Mouse (Mus musculus): ENCODE measurements at regions not wholly inside any gene's neighbourhood (a gene's known extent, or its start where the extent isn't known, plus 50 kb on each side); places are given as distances from the start of the nearest gene placed in this dataset.

- no peak for TF ChIP-seq CTCF (IDR thresholded peaks at IDR 0.05; ENCODE audit: low read depth)
- Histone ChIP-seq H3K9ac (replicated peaks; ENCODE audit: low read length) (no peak overlapping the region), H3K27me3 (ENCODE audit: insufficient read depth, low read length) (no peaks in the 10 kb centered on the region), H3K4me2 (ENCODE audit: low read depth, low read length) (no peak overlapping the region), H3K4me1 (ENCODE audit: insufficient read depth, low read length) (no peaks in the 10 kb centered on the region), H3K4me3 (ENCODE audit: low read length) (no peak overlapping the region), H3K9me3 (ENCODE audit: low read length) (no peaks in the 10 kb centered on the region), H3K27ac (0 out of 2 replicates have a peak overlapping the region, but pooled peaks have one; percentile 3), H3K36me3 (ENCODE audit: insufficient read depth, low read length) (no peaks in the 10 kb centered on the region)
- DNase-seq (ENCODE audit: low spot score) = peak; percentile 71
- 17% methylated on average over 5 of the region's 5 CpGs for WGBS
- peak; percentile 79 for ATAC-seq
Measured at GRCm38 (mm10) chr1:61531487-61531886, 107.1 kb upstream of the Pard3b start.

GRCm38 (mm10) chr1:61540081-61540480 lies 98.5 kb upstream of the Pard3b start:
- Histone ChIP-seq H3K36me3 (ENCODE audit: insufficient read depth, low read length) (no peaks in the 10 kb centered on the region), H3K4me1 (ENCODE audit: insufficient read depth, low read length) (no peaks in the 10 kb centered on the region), H3K27me3 (ENCODE audit: insufficient read depth, low read length) (no peaks in the 10 kb centered on the region), H3K4me2 (ENCODE audit: low read depth, low read length) (no peak overlapping the region), H3K9me3 (ENCODE audit: low read length) (no peaks in the 10 kb centered on the region), H3K9ac (replicated peaks; ENCODE audit: low read length) (no peak overlapping the region), H3K4me3 (ENCODE audit: low read length) (no peak overlapping the region), H3K27ac (no peak overlapping the region)
- no peak for DNase-seq (ENCODE audit: low spot score)
- no peak for TF ChIP-seq CTCF (IDR thresholded peaks at IDR 0.05; ENCODE audit: low read depth)
- WGBS = 78% methylated on average over 3 of the region's 3 CpGs
- ATAC-seq = no peak

- 92% methylated on average over 4 of the region's 4 CpGs for WGBS
Measured at GRCm38 (mm10) chr1:61541166-61541565, 97.5 kb upstream of the Pard3b start.

GRCm38 (mm10) chr1:61552577-61553517 lies 85.8 kb upstream of the Pard3b start:
- 44% methylated on average over 21 of the region's 21 CpGs for WGBS
- no peak overlapping the region for H3K4me3 ChIP-seq (ENCODE audit: low read length)
- ATAC-seq = 0 out of 2 replicates have a peak, but pooled peaks have one; percentile 47
- H3K9me3 ChIP-seq (ENCODE audit: low read length) = no peaks in the 10 kb centered on the region
- no peaks in the 10 kb centered on the region for H3K4me1 ChIP-seq (ENCODE audit: insufficient read depth, low read length)
- H3K4me2 ChIP-seq (ENCODE audit: low read depth, low read length) = peak overlapping the region; percentile 41
- peak; percentile 85 for DNase-seq (ENCODE audit: low spot score)
- TF ChIP-seq CTCF (IDR thresholded peaks at IDR 0.05; ENCODE audit: low read depth) = no peak
- no peaks in the 10 kb centered on the region for H3K27me3 ChIP-seq (ENCODE audit: insufficient read depth, low read length)
- no peaks in the 10 kb centered on the region for H3K36me3 ChIP-seq (ENCODE audit: insufficient read depth, low read length)
- no peak overlapping the region for H3K9ac ChIP-seq (replicated peaks; ENCODE audit: low read length)
- H3K27ac ChIP-seq = no peak overlapping the region

More at GRCm38 (mm10) chr1:61541166-61541565, 97.5 kb upstream of the Pard3b start:
- H3K27ac ChIP-seq = no peak overlapping the region
- no peaks in the 10 kb centered on the region for H3K9me3 ChIP-seq (ENCODE audit: low read length)
- no peaks in the 10 kb centered on the region for H3K36me3 ChIP-seq (ENCODE audit: insufficient read depth, low read length)
- no peaks in the 10 kb centered on the region for H3K4me1 ChIP-seq (ENCODE audit: insufficient read depth, low read length)
- no peaks in the 10 kb centered on the region for H3K27me3 ChIP-seq (ENCODE audit: insufficient read depth, low read length)
- no peak overlapping the region for H3K9ac ChIP-seq (replicated peaks; ENCODE audit: low read length)
- no peak overlapping the region for H3K4me2 ChIP-seq (ENCODE audit: low read depth, low read length)
- no peak for TF ChIP-seq CTCF (IDR thresholded peaks at IDR 0.05; ENCODE audit: low read depth)
- no peak for ATAC-seq
- no peak for DNase-seq (ENCODE audit: low spot score)
- H3K4me3 ChIP-seq (ENCODE audit: low read length) = no peak overlapping the region

GRCm38 (mm10) chr1:61559514-61559913 lies 79.1 kb upstream of the Pard3b start:
- no peak overlapping the region for H3K27ac ChIP-seq
- no peak overlapping the region for H3K9ac ChIP-seq (replicated peaks; ENCODE audit: low read length)
- no peak for TF ChIP-seq CTCF (IDR thresholded peaks at IDR 0.05; ENCODE audit: low read depth)
- H3K9me3 ChIP-seq (ENCODE audit: low read length) = no peaks in the 10 kb centered on the region
- H3K4me3 ChIP-seq (ENCODE audit: low read length) = no peak overlapping the region
- H3K4me2 ChIP-seq (ENCODE audit: low read depth, low read length) = no peak overlapping the region
- DNase-seq (ENCODE audit: low spot score) = no peak
- H3K36me3 ChIP-seq (ENCODE audit: insufficient read depth, low read length) = no peaks in the 10 kb centered on the region
- H3K27me3 ChIP-seq (ENCODE audit: insufficient read depth, low read length) = no peaks in the 10 kb centered on the region
- 75% methylated on average over 2 of the region's 2 CpGs for WGBS
- H3K4me1 ChIP-seq (ENCODE audit: insufficient read depth, low read length) = no peaks in the 10 kb centered on the region
- no peak for ATAC-seq

- ATAC-seq = no peak
- H3K27ac ChIP-seq = no peak overlapping the region
- H3K4me1 ChIP-seq (ENCODE audit: insufficient read depth, low read length) = no peaks in the 10 kb centered on the region
- no peak for DNase-seq (ENCODE audit: low spot score)
- H3K36me3 ChIP-seq (ENCODE audit: insufficient read depth, low read length) = no peaks in the 10 kb centered on the region
- no peak overlapping the region for H3K4me2 ChIP-seq (ENCODE audit: low read depth, low read length)
- no peaks in the 10 kb centered on the region for H3K9me3 ChIP-seq (ENCODE audit: low read length)
- H3K9ac ChIP-seq (replicated peaks; ENCODE audit: low read length) = no peak overlapping the region
- no peak for TF ChIP-seq CTCF (IDR thresholded peaks at IDR 0.05; ENCODE audit: low read depth)
- no peaks in the 10 kb centered on the region for H3K27me3 ChIP-seq (ENCODE audit: insufficient read depth, low read length)
- H3K4me3 ChIP-seq (ENCODE audit: low read length) = no peak overlapping the region
- WGBS = 91% methylated on average over 2 of the region's 2 CpGs
Measured at GRCm38 (mm10) chr1:61562091-61562490, 76.5 kb upstream of the Pard3b start.

- no peaks in the 10 kb centered on the region for H3K4me1 ChIP-seq (ENCODE audit: insufficient read depth, low read length)
- 78% methylated on average over 4 of the region's 4 CpGs for WGBS
- H3K27me3 ChIP-seq (ENCODE audit: insufficient read depth, low read length) = no peaks in the 10 kb centered on the region
- DNase-seq (ENCODE audit: low spot score) (no peak), ATAC-seq (no peak)
- H3K4me2 ChIP-seq (ENCODE audit: low read depth, low read length) = no peak overlapping the region
- H3K9me3 ChIP-seq (ENCODE audit: low read length) = no peaks in the 10 kb centered on the region
- H3K9ac ChIP-seq (replicated peaks; ENCODE audit: low read length) = no peak overlapping the region
- no peak overlapping the region for H3K4me3 ChIP-seq (ENCODE audit: low read length)
- H3K27ac ChIP-seq = no peak overlapping the region
- TF ChIP-seq CTCF (IDR thresholded peaks at IDR 0.05; ENCODE audit: low read depth) = no peak
- H3K36me3 ChIP-seq (ENCODE audit: insufficient read depth, low read length) = no peaks in the 10 kb centered on the region
Measured at GRCm38 (mm10) chr1:61565471-61565870, 73.2 kb upstream of the Pard3b start.
